Mouse (Mus musculus) embryonic facial prominence, embryonic 15.5 days (tissue): ENCODE data around the gene Hoxb9. TPM values are rescaled to one million over a fixed set of nuclear protein-coding genes. Genes with fewer than 3 reads are reported as not detected.

Experiments used
- ATAC-seq: fragments of 200-750 bp; cut with Nextera tagmentation; 2 replicates; pipeline ENCODE4 v1.8.0; 2017; ENCODE audit warnings: low read depth, moderate TSS enrichment; ENCODE audit not compliant: insufficient number of reproducible peaks, low FRiP score, low TSS enrichment
- H3K27ac ChIP-seq: fragments of 300-500 bp; sonication (generic); replicated peaks from 2 replicates; pipeline ENCODE4 v1.5.1; 2015; ENCODE audit warnings: mild to moderate bottlenecking, inconsistent platforms
- H3K27me3 ChIP-seq: fragments of 300-500 bp; sonication (generic); 2 replicates; pipeline ENCODE4 v1.6.1; 2015; ENCODE audit warnings: inconsistent platforms
- H3K36me3 ChIP-seq: fragments of 300-500 bp; sonication (generic); 2 replicates; pipeline ENCODE4 v1.6.1; 2015; ENCODE audit warnings: mild to moderate bottlenecking, inconsistent platforms
- H3K4me1 ChIP-seq: fragments of 300-500 bp; sonication (generic); 2 replicates; pipeline ENCODE4 v1.6.1; 2015; ENCODE audit warnings: inconsistent platforms
- H3K4me2 ChIP-seq: fragments of 300-500 bp; sonication (generic); replicated peaks from 2 replicates; pipeline ENCODE4 v1.6.1; 2015; ENCODE audit warnings: mild to moderate bottlenecking, inconsistent platforms
- H3K4me3 ChIP-seq: fragments of 300-500 bp; sonication (generic); replicated peaks from 2 replicates; pipeline ENCODE4 v1.5.1; 2015; ENCODE audit warnings: mild to moderate bottlenecking, inconsistent platforms
- H3K9ac ChIP-seq: fragments of 300-500 bp; sonication (generic); 2 replicates; pipeline ENCODE4 v1.6.1; 2015; ENCODE audit warnings: inconsistent platforms
- H3K9me3 ChIP-seq: fragments of 300-500 bp; sonication (generic); replicated peaks from 2 replicates; pipeline ENCODE4 v1.6.1; 2016; ENCODE audit warnings: inconsistent platforms
- WGBS: fragments of 180-500 bp; shearing (Covaris S2); methylation state at CpG from one replicate; pipeline ENCODE4 v1.1.7; 2015; 5-methylcytosine and 5-hydroxymethylcytosine counted together
- polyA plus RNA-seq: library from polyadenylated mRNA; unstranded; fragments of >200 nt; fragmentation: Nextera tagmentation; extraction: Ambion mirVana; gene quantifications from 2 replicates; pipeline ENCODE4 v1.2.1, GENCODE M21; 2015

The Hoxb9 gene
- polyA plus RNA-seq, 1 experiment from 2014 or later = not detected

GRCm38 (mm10) chr11:96257141-96257540, 14.1 kb upstream of the Hoxb9 start:
- Histone ChIP-seq H3K4me1 (peaks cover 4% of the 10 kb centered on the region; the same call in 1 of the 2 replicates), H3K9me3 (no peaks in the 10 kb centered on the region), H3K27ac (no peak overlapping the region), H3K4me2 (no peak overlapping the region), H3K9ac (no peak overlapping the region), H3K4me3 (no peak overlapping the region), H3K36me3 (no peaks in the 10 kb centered on the region), H3K27me3 (peaks cover 99% of the 10 kb centered on the region)
- WGBS = 21% methylated on average over 2 of the region's 2 CpGs
- ATAC-seq = no peak

GRCm38 (mm10) chr11:96259038-96259437, 12.2 kb upstream of the Hoxb9 start:
- H3K4me3 ChIP-seq = no peak overlapping the region
- no peak overlapping the region for H3K27ac ChIP-seq
- H3K27me3 ChIP-seq = peaks cover 99% of the 10 kb centered on the region
- no peaks in the 10 kb centered on the region for H3K36me3 ChIP-seq
- H3K4me1 ChIP-seq = peaks cover 4% of the 10 kb centered on the region; the same call in 1 of the 2 replicates
- ATAC-seq = no peak
- H3K9me3 ChIP-seq = no peaks in the 10 kb centered on the region
- WGBS = 4% methylated on average over 2 of the region's 2 CpGs
- H3K9ac ChIP-seq = no peak overlapping the region
- no peak overlapping the region for H3K4me2 ChIP-seq

- Histone ChIP-seq H3K4me2 (no peak overlapping the region), H3K9ac (no peak overlapping the region), H3K4me1 (peaks cover 4% of the 10 kb centered on the region; the same call in 1 of the 2 replicates), H3K27me3 (peaks cover 99% of the 10 kb centered on the region), H3K27ac (no peak overlapping the region), H3K4me3 (no peak overlapping the region), H3K9me3 (no peaks in the 10 kb centered on the region), H3K36me3 (no peaks in the 10 kb centered on the region)
- ATAC-seq = no peak
- WGBS = 8% methylated on average over 1 of the region's 1 CpGs
Measured at GRCm38 (mm10) chr11:96259511-96259910, 11.7 kb upstream of the Hoxb9 start.

- no peak for ATAC-seq
- WGBS = 2% methylated on average over 23 of the region's 23 CpGs
Measured at GRCm38 (mm10) chr11:96260310-96260970, 10.8 kb upstream of the Hoxb9 start.

GRCm38 (mm10) chr11:96261323-96261890, 9.8 kb upstream of the Hoxb9 start:
- ATAC-seq = no peak
- H3K9me3 ChIP-seq = no peaks in the 10 kb centered on the region
- H3K9ac ChIP-seq = no peak overlapping the region
- no peak overlapping the region for H3K4me3 ChIP-seq
- peaks cover 99% of the 10 kb centered on the region for H3K27me3 ChIP-seq
- H3K27ac ChIP-seq = no peak overlapping the region
- H3K36me3 ChIP-seq = no peaks in the 10 kb centered on the region
- H3K4me2 ChIP-seq = no peak overlapping the region
- WGBS = 1% methylated on average over 24 of the region's 24 CpGs
- H3K4me1 ChIP-seq = peaks cover 4% of the 10 kb centered on the region; the same call in 1 of the 2 replicates

More at GRCm38 (mm10) chr11:96260310-96260970, 10.8 kb upstream of the Hoxb9 start:
- Histone ChIP-seq H3K9ac (no peak overlapping the region), H3K9me3 (no peaks in the 10 kb centered on the region), H3K4me1 (peaks cover 4% of the 10 kb centered on the region; the same call in 1 of the 2 replicates), H3K36me3 (no peaks in the 10 kb centered on the region), H3K27me3 (peaks cover 99% of the 10 kb centered on the region), H3K27ac (no peak overlapping the region), H3K4me2 (no peak overlapping the region), H3K4me3 (no peak overlapping the region)

- ATAC-seq = no peak
- no peak overlapping the region for H3K4me2 ChIP-seq
- no peak overlapping the region for H3K9ac ChIP-seq
- H3K36me3 ChIP-seq = no peaks in the 10 kb centered on the region
- peaks cover 100% of the 10 kb centered on the region for H3K27me3 ChIP-seq
- 4% methylated on average over 6 of the region's 6 CpGs for WGBS
- no peaks in the 10 kb centered on the region for H3K9me3 ChIP-seq
- no peak overlapping the region for H3K4me3 ChIP-seq
- H3K27ac ChIP-seq = no peak overlapping the region
- H3K4me1 ChIP-seq = peaks cover 4% of the 10 kb centered on the region; the same call in 1 of the 2 replicates
Measured at GRCm38 (mm10) chr11:96262262-96262830, 8.9 kb upstream of the Hoxb9 start.

- no peak overlapping the region for H3K4me3 ChIP-seq
- no peak for ATAC-seq
- H3K4me1 ChIP-seq = peaks cover 4% of the 10 kb centered on the region; the same call in 1 of the 2 replicates
- no peak overlapping the region for H3K9ac ChIP-seq
- no peak overlapping the region for H3K27ac ChIP-seq
- H3K27me3 ChIP-seq = peaks cover 98% of the 10 kb centered on the region
- no peaks in the 10 kb centered on the region for H3K36me3 ChIP-seq
- 2% methylated on average over 33 of the region's 33 CpGs for WGBS
- H3K4me2 ChIP-seq = no peak overlapping the region
- no peaks in the 10 kb centered on the region for H3K9me3 ChIP-seq
Measured at GRCm38 (mm10) chr11:96263636-96264389, 7.4 kb upstream of the Hoxb9 start.

GRCm38 (mm10) chr11:96264390-96265020, 6.8 kb upstream of the Hoxb9 start:
- no peaks in the 10 kb centered on the region for H3K36me3 ChIP-seq
- H3K27me3 ChIP-seq = peaks cover 98% of the 10 kb centered on the region
- no peak overlapping the region for H3K4me2 ChIP-seq
- H3K4me1 ChIP-seq = peaks cover 4% of the 10 kb centered on the region; the same call in 1 of the 2 replicates
- WGBS = 8% methylated on average over 8 of the region's 8 CpGs
- H3K4me3 ChIP-seq = no peak overlapping the region
- H3K9ac ChIP-seq = no peak overlapping the region
- H3K9me3 ChIP-seq = no peaks in the 10 kb centered on the region
- H3K27ac ChIP-seq = no peak overlapping the region
- no peak for ATAC-seq

- 0 out of 2 replicates have a peak, but pooled peaks cover 6% of the 10 kb centered on the region for H3K4me1 ChIP-seq
- no peaks in the 10 kb centered on the region for H3K9me3 ChIP-seq
- H3K27me3 ChIP-seq = peaks cover 98% of the 10 kb centered on the region
- no peak overlapping the region for H3K27ac ChIP-seq
- no peaks in the 10 kb centered on the region for H3K36me3 ChIP-seq
- H3K4me3 ChIP-seq = no peak overlapping the region
- no peak overlapping the region for H3K9ac ChIP-seq
- no peak for ATAC-seq
- under 1% methylated on average over 7 of the region's 7 CpGs for WGBS
- no peak overlapping the region for H3K4me2 ChIP-seq
Measured at GRCm38 (mm10) chr11:96265954-96266353, 5.3 kb upstream of the Hoxb9 start.

- H3K4me2 ChIP-seq = no peak overlapping the region
- 10% methylated on average over 7 of the region's 7 CpGs for WGBS
- no peak for ATAC-seq
- H3K36me3 ChIP-seq = no peaks in the 10 kb centered on the region
- no peaks in the 10 kb centered on the region for H3K9me3 ChIP-seq
- H3K27me3 ChIP-seq = peaks cover 98% of the 10 kb centered on the region
- H3K4me1 ChIP-seq = peaks cover 18% of the 10 kb centered on the region
- no peak overlapping the region for H3K9ac ChIP-seq
- no peak overlapping the region for H3K4me3 ChIP-seq
- no peak overlapping the region for H3K27ac ChIP-seq
Measured at GRCm38 (mm10) chr11:96267021-96267920, 4.0 kb upstream of the Hoxb9 start.
